Mouse (Mus musculus) MEL-GATA-1-ER (cell line): Measurements from ENCODE around the gene Zfp879.

Source experiments
- DNase-seq: peaks from one replicate; pipeline ENCODE4 v3.0.0-alpha.2; 2012; ENCODE audit warnings: low read depth; ENCODE audit errors: extremely low read depth

The Zfp879 gene

GRCm38 (mm10) chr11:50841023-50841735 is at the start of gene Zfp879:
TSS of gene Zfp879 (minus strand) at chr11:50841552.
- DNase-seq = no peak

GRCm38 (mm10) chr11:50887390-50888128 is 46.2 kb upstream of the Zfp879 start, which contains the start of gene Zfp454:
TSS of gene Zfp454 (minus strand) at chr11:50887651.
- DNase-seq = no peak

GRCm38 (mm10) chr11:50886933-50887293 is 45.6 kb upstream of the Zfp879 start:
- DNase-seq = no peak

- DNase-seq = no peak
Measured at GRCm38 (mm10) chr11:50886231-50886932, 45.0 kb upstream of the Zfp879 start.

GRCm38 (mm10) chr11:50883756-50884155 is 42.4 kb upstream of the Zfp879 start:
- no peak for DNase-seq

GRCm38 (mm10) chr11:50878641-50879040 is 37.3 kb upstream of the Zfp879 start:
- DNase-seq = no peak

- no peak for DNase-seq
Measured at GRCm38 (mm10) chr11:50850989-50851601, 9.7 kb upstream of the Zfp879 start.

- no peak for DNase-seq
Measured at GRCm38 (mm10) chr11:50850177-50850735, 8.9 kb upstream of the Zfp879 start, which contains the start of gene Grm6. TSS of gene Grm6 (plus strand) at chr11:50850685.

- peak; percentile 23 for DNase-seq
Measured at GRCm38 (mm10) chr11:50849310-50849709, 8.0 kb upstream of the Zfp879 start.

GRCm38 (mm10) chr11:50848520-50849137 is 7.3 kb upstream of the Zfp879 start:
- DNase-seq = no peak

GRCm38 (mm10) chr11:50847047-50847446 is 5.7 kb upstream of the Zfp879 start:
- DNase-seq = no peak

- no peak for DNase-seq
Measured at GRCm38 (mm10) chr11:50845951-50846350, 4.6 kb upstream of the Zfp879 start.

- no peak for DNase-seq
Measured at GRCm38 (mm10) chr11:50835727-50836126, 5.6 kb downstream of the Zfp879 start.

GRCm38 (mm10) chr11:50827010-50827953 is 14.1 kb downstream of the Zfp879 start, which contains the start of gene Zfp354c:
TSS of gene Zfp354c (minus strand) at chr11:50827724.
- peak; percentile 51 for DNase-seq

GRCm38 (mm10) chr11:50826214-50826613 is 15.1 kb downstream of the Zfp879 start:
- DNase-seq = no peak

GRCm38 (mm10) chr11:50814233-50814632 is 27.1 kb downstream of the Zfp879 start:
- no peak for DNase-seq

GRCm38 (mm10) chr11:50798836-50799235 is 42.5 kb downstream of the Zfp879 start:
- DNase-seq = no peak

GRCm38 (mm10) chr11:50797674-50798073 is 43.7 kb downstream of the Zfp879 start:
- no peak for DNase-seq
